Mouse (Mus musculus): Measurements from ENCODE around the gene Numbl.

The Numbl gene

GRCm38 (mm10) chr7:27258205-27258899, at the start of gene Numbl:
TSS of gene Numbl (plus strand) at chr7:27258433.
- TF ChIP-seq GATA4 (IDR thresholded peaks at IDR 0.05; ENCODE audit: insufficient replicate concordance, low read length), result no peak

DNA sequence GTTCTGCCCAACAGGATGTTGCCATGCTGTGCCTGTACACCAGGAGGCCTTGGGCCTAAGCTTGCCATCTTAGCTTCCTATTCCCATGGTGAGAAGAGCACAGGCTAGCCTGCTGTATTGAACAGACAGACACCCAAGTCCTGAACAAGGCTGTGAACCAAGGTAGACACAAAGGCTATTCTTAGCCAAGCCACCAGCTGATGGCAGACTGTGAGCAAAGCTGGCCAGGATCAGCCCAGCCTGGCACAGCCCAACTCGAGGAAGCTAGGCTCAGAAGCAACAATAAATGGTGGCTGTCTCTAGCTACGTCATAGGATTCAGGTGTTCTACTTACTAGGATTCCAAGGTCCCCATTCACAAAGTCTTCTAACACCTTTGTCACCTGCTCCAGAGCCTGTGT, 45.6 kb upstream of the Numbl start:
- TF ChIP-seq GATA4 (IDR thresholded peaks at IDR 0.05; ENCODE audit: insufficient replicate concordance, low read length), result no peak

DNA sequence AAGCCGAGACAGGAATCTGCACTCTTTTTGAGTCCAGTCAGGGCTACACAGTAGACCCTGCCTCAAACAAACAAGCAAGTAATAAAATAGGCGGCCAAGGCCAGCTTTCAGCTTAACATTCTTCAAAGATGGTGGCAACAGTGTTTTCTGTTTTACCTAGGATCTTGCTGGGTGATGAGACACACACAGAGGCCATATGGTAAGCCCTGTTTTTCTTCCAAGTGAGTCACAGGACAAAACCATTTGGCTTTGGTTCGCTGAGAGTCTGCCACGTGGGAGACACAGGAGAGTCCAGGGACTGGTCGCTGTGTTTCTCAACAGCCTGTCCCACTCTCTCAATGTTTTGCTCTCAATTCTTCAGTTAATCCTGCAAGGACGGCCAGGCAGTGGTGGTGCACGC, 39.6 kb upstream of the Numbl start:
- TF ChIP-seq GATA4 (IDR thresholded peaks at IDR 0.05; ENCODE audit: insufficient replicate concordance, low read length), result no peak

GRCm38 (mm10) chr7:27219937-27220336, 38.3 kb upstream of the Numbl start:
- no peak for TF ChIP-seq GATA4 (IDR thresholded peaks at IDR 0.05; ENCODE audit: insufficient replicate concordance, low read length)

- TF ChIP-seq GATA4 (IDR thresholded peaks at IDR 0.05; ENCODE audit: insufficient replicate concordance, low read length), result no peak
Measured at GRCm38 (mm10) chr7:27221939-27222338, 36.3 kb upstream of the Numbl start.

DNA sequence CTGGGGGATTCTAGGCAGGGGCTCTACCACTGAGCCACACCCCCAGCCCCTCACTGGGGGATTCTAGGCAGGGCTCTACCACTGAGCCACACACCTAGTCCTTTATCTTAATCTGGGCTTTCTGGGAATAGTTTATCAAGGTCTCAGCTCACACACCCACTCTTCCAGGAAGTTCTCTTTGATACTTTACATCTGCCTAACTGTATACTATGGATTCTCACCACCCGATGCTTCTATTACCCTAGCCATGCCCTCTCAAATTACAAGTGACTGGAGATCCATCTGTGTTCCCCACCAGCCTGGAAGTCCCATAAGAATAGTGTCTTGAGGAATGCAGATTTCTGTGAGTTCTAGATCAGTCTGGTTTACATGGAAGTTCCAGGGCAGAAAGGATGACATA, 35.7 kb upstream of the Numbl start:
- no peak for TF ChIP-seq GATA4 (IDR thresholded peaks at IDR 0.05; ENCODE audit: insufficient replicate concordance, low read length)

- TF ChIP-seq GATA4 (IDR thresholded peaks at IDR 0.05; ENCODE audit: insufficient replicate concordance, low read length), result no peak
Measured at GRCm38 (mm10) chr7:27224877-27225575, 33.2 kb upstream of the Numbl start.

DNA sequence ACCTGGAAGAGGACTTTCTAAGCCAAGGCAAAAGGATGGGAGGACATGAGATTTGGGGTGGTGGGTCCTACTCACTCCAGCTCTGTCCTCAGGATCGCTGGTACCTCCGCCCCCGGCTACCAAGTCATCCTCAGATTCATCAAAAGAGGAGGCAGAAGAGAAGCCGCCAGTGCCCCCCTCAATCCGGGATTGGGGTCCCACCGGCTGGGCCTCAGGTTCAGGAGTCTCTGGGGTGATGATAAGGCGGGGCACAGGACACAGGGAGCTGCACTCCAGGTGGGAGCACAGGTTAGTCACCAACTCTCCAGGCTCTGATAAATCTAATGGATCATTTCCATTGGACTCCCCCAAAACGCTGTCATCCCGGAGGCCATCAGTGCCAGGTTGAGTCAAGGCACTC, 31.0 kb upstream of the Numbl start:
- TF ChIP-seq GATA4 (IDR thresholded peaks at IDR 0.05; ENCODE audit: insufficient replicate concordance, low read length), result no peak

DNA sequence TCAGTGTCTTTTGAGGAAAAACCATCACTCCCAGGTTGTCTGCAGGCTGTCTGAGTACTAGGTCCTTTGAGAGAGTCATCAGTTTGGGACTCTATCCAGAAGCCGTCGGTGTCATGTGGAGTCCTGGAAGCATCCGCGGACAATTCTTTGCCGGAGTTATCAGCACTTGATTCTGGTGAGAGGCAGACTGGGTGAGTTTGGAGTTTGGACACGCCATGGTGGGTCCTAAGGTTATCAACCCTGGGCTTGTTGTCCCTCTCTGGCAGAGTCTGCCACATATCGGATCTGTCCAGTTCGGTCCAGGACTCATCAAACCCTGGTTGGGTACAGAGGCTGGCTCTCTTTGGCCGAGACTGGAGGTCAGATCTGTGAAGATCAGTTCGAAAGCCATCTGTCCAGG, 30.6 kb upstream of the Numbl start:
- no peak for TF ChIP-seq GATA4 (IDR thresholded peaks at IDR 0.05; ENCODE audit: insufficient replicate concordance, low read length)

DNA sequence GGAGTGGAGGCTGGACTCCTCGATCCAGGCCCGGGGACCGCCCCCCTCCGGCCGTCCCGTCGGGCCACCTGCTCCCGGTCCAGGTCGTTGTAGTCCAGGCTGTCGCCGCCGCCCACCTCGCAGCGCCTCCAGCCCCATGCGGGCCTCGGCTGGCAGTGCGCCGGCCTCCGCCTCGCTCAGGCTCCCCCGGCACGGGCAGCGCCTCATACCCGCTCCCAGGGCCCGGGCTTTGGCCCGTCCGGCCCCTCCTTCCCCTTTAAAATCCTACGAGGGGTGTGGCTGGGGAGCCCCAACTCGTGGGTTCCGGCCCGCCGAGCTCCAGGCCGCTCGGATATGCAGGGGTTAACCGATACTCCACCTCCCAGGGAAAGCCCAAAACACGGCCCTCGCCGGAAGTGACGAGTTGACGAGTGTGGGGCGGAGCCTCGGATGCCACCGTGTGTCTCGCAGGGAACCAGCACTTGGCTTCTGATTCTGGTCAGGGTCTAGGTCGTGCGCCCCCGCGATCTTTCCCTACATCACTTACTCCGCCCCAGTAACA, 29.9 kb upstream of the Numbl start, which contains the start of gene Itpkc:
Gene Itpkc (minus strand): TSS at position 381 of the 541 bp plus-strand sequence.
- peak; percentile 53; the same call in 1 of the 2 replicates for TF ChIP-seq GATA4 (IDR thresholded peaks at IDR 0.05; ENCODE audit: insufficient replicate concordance, low read length)

GRCm38 (mm10) chr7:27228865-27229264, 29.4 kb upstream of the Numbl start:
- TF ChIP-seq GATA4 (IDR thresholded peaks at IDR 0.05; ENCODE audit: insufficient replicate concordance, low read length), result no peak

DNA sequence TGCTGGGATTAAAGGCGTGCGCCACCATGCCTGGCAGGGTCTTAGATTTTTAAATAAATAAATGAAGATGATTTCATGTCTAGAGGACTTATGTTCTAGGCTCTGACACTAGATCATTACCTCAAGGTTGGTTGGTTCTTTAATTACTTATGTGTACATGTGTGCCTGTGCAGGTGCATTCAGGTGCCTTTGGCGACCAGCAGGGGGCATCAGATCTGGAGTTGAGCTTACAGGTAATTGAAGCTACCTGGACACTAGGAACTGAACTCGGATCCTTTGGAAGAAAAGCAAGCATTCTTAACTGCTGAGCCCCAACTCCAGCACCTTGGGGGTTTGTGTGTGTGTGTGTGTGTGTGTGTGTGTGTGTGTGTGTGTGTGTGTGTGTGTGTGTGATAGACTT, 27.5 kb upstream of the Numbl start:
- no peak for TF ChIP-seq GATA4 (IDR thresholded peaks at IDR 0.05; ENCODE audit: insufficient replicate concordance, low read length)

DNA sequence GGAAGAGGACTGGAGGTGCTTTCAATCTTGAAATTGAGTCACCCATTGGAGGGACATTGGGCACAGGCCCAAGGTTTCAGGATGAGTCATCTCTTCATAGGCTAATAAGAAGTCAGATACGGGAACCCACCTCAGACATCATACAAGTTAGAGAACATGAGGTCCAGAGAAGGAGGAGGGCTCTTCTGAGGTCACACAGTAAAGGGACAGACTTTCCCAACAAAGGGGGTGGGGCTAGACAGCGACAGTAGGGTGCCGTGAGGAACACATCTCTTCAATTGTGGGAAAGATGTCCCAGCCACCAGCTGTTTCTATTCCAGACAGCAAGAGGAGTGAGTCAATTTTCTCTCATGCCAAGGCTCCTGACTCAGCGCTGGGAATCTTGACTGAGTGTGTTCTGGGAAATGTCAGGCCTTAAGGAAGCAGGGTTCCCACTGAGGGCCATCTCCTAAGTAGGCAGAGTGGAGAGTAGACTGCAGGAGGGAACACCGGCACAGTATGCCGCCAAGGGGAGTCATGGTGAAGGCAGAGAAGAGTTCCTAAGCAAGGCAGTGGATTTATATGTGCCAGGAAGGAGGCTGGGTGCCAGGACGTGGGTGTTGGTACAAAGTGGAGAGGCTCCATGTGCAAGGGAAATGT, 26.4 kb upstream of the Numbl start:
- no peak for TF ChIP-seq GATA4 (IDR thresholded peaks at IDR 0.05; ENCODE audit: insufficient replicate concordance, low read length)

- TF ChIP-seq GATA4 (IDR thresholded peaks at IDR 0.05; ENCODE audit: insufficient replicate concordance, low read length), result no peak
Measured at GRCm38 (mm10) chr7:27232781-27233281, 25.4 kb upstream of the Numbl start, which contains the start of gene Coq8b. TSS of gene Coq8b (plus strand) at chr7:27233023.

GRCm38 (mm10) chr7:27233300-27233699, 24.9 kb upstream of the Numbl start:
- TF ChIP-seq GATA4 (IDR thresholded peaks at IDR 0.05; ENCODE audit: insufficient replicate concordance, low read length), result no peak

All from liver, adult (tissue).